Mouse (Mus musculus): Measurements from ENCODE around the gene Plk3. TPM values are rescaled to one million over a fixed set of nuclear protein-coding genes. Genes with fewer than 3 reads are reported as not detected.
A peak's percentile ranks its signal among the peaks of the same experiment; 100 is the strongest.

Gene Plk3
- polyA plus RNA-seq, 1 experiment from 2014 or later = 7.0 TPM

DNA sequence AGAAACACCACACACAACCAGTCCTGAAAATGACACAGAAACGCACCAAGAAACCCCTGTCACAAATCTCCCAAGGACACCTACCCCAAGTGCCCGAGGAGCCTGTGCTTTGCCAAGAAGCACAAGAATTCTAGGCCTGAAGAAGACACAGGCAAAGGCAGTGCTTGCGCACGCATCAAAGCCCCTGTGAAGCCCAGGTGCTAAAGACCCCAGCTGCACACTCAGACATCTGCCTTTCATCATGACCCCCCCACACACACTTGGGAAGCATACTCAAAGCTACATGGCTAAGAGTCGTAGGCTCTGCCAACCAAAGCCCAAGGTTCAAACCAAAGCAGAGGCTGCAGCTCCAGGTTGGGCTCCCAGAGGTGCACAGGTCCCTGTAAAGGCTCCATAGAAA lies 18.2 kb downstream of the Plk3 start:
- ATAC-seq = no peak

DNA sequence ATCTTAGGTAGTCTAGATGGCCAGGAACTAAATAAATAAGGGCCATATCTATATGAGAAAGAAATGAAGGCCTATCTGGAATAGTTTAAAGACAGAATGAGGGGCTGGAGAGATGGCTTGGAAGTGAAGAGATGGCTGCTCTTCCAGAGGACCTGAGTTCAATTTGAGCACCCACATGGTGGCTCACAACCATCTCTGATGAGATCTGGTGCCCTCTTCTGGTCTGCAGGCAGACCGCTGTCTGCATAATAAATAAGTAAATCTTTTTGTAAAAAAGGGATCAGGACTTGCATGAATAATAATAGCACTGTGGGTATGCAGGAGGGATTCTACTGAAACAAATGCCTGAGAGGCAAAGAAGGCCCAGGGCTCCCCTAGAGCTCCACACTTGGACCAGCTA lies 20.5 kb downstream of the Plk3 start:
- no peak for DNase-seq (ENCODE audit: low spot score)
- H3K4me3 ChIP-seq (ENCODE audit: low read depth, low read length) = no peak overlapping the region
- 69% methylated on average over 1 of the region's 1 CpGs for WGBS
- ATAC-seq = no peak
- H3K9me3 ChIP-seq (replicated peaks; ENCODE audit: control insufficient read depth, low read length) = no peaks in the 10 kb centered on the region
- peaks cover 15% of the 10 kb centered on the region; the same call in 1 of the 2 replicates for H3K36me3 ChIP-seq (ENCODE audit: control insufficient read depth, insufficient read depth, low read length)
- H3K27ac ChIP-seq (ENCODE audit: low read depth, low read length) = no peak overlapping the region
- H3K27me3 ChIP-seq (replicated peaks; ENCODE audit: control insufficient read depth, insufficient read depth, low read length) = no peaks in the 10 kb centered on the region
- no peaks in the 10 kb centered on the region for H3K4me1 ChIP-seq (ENCODE audit: control insufficient read depth, insufficient read depth, low read length)
- no peak overlapping the region for H3K4me2 ChIP-seq (ENCODE audit: low read length)
- H3K9ac ChIP-seq (ENCODE audit: low read length) = no peak overlapping the region

More for the DNA sequence above, 18.2 kb downstream of the Plk3 start:
- no peaks in the 10 kb centered on the region for H3K27me3 ChIP-seq (replicated peaks; ENCODE audit: control insufficient read depth, insufficient read depth, low read length)
- H3K4me3 ChIP-seq (ENCODE audit: low read depth, low read length) = no peak overlapping the region
- no peak overlapping the region for H3K27ac ChIP-seq (ENCODE audit: low read depth, low read length)
- peaks cover 6% of the 10 kb centered on the region for H3K4me1 ChIP-seq (ENCODE audit: control insufficient read depth, insufficient read depth, low read length)
- H3K36me3 ChIP-seq (ENCODE audit: control insufficient read depth, insufficient read depth, low read length) = peaks cover 10% of the 10 kb centered on the region; the same call in 1 of the 2 replicates
- H3K4me2 ChIP-seq (ENCODE audit: low read length) = no peak overlapping the region
- H3K9me3 ChIP-seq (replicated peaks; ENCODE audit: control insufficient read depth, low read length) = no peaks in the 10 kb centered on the region
- no peak overlapping the region for H3K9ac ChIP-seq (ENCODE audit: low read length)
- DNase-seq (ENCODE audit: low spot score) = no peak
- WGBS = 87% methylated on average over 5 of the region's 5 CpGs

DNA sequence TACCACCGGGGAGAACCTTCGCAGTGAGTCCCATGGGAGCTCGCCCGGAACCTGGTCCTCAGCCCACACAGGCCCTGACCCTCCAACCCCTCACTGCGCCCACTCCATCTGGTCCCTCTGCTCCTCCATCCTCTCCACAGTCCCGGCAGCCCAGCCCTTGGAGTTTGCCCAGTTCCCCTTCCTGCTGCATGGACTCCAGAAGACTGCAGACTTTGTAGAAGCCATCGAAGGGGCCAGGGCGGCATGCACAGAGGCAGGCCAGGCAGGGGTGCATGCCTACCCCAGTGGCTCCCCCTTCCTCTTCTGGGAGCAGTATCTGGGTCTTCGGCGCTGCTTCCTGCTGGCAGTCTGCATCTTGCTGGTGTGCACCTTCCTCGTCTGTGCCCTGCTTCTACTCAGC lies 22.8 kb downstream of the Plk3 start:
- no peak overlapping the region for H3K9ac ChIP-seq (ENCODE audit: low read length)
- no peak for ATAC-seq
- H3K4me1 ChIP-seq (ENCODE audit: control insufficient read depth, insufficient read depth, low read length) = no peaks in the 10 kb centered on the region
- no peaks in the 10 kb centered on the region for H3K9me3 ChIP-seq (replicated peaks; ENCODE audit: control insufficient read depth, low read length)
- 93% methylated on average over 9 of the region's 11 CpGs for WGBS
- no peak overlapping the region for H3K27ac ChIP-seq (ENCODE audit: low read depth, low read length)
- peaks cover 21% of the 10 kb centered on the region; the same call in 1 of the 2 replicates for H3K36me3 ChIP-seq (ENCODE audit: control insufficient read depth, insufficient read depth, low read length)
- no peak for DNase-seq (ENCODE audit: low spot score)
- H3K27me3 ChIP-seq (replicated peaks; ENCODE audit: control insufficient read depth, insufficient read depth, low read length) = no peaks in the 10 kb centered on the region
- H3K4me2 ChIP-seq (ENCODE audit: low read length) = no peak overlapping the region
- no peak overlapping the region for H3K4me3 ChIP-seq (ENCODE audit: low read depth, low read length)

- Histone ChIP-seq H3K4me2 (ENCODE audit: low read length) (no peak overlapping the region), H3K27ac (ENCODE audit: low read depth, low read length) (no peak overlapping the region), H3K4me3 (ENCODE audit: low read depth, low read length) (no peak overlapping the region), H3K9me3 (replicated peaks; ENCODE audit: control insufficient read depth, low read length) (no peaks in the 10 kb centered on the region), H3K36me3 (ENCODE audit: control insufficient read depth, insufficient read depth, low read length) (peaks cover 21% of the 10 kb centered on the region; the same call in 1 of the 2 replicates), H3K9ac (ENCODE audit: low read length) (no peak overlapping the region), H3K27me3 (replicated peaks; ENCODE audit: control insufficient read depth, insufficient read depth, low read length) (no peaks in the 10 kb centered on the region), H3K4me1 (ENCODE audit: control insufficient read depth, insufficient read depth, low read length) (no peaks in the 10 kb centered on the region)
- no peak for DNase-seq (ENCODE audit: low spot score)
- WGBS = 92% methylated on average over 13 of the region's 13 CpGs
- no peak for ATAC-seq
Observed at GRCm38 (mm10) chr4:117110249-117110648, 23.5 kb downstream of the Plk3 start.

GRCm38 (mm10) chr4:117109330-117109729 lies 24.4 kb downstream of the Plk3 start:
- Histone ChIP-seq H3K36me3 (ENCODE audit: control insufficient read depth, insufficient read depth, low read length) (peaks cover 17% of the 10 kb centered on the region; the same call in 1 of the 2 replicates), H3K4me2 (ENCODE audit: low read length) (no peak overlapping the region), H3K9me3 (replicated peaks; ENCODE audit: control insufficient read depth, low read length) (no peaks in the 10 kb centered on the region), H3K4me3 (ENCODE audit: low read depth, low read length) (no peak overlapping the region), H3K9ac (ENCODE audit: low read length) (no peak overlapping the region), H3K27ac (ENCODE audit: low read depth, low read length) (no peak overlapping the region), H3K4me1 (ENCODE audit: control insufficient read depth, insufficient read depth, low read length) (no peaks in the 10 kb centered on the region), H3K27me3 (replicated peaks; ENCODE audit: control insufficient read depth, insufficient read depth, low read length) (no peaks in the 10 kb centered on the region)
- DNase-seq (ENCODE audit: low spot score) = no peak
- 93% methylated on average over 25 of the region's 25 CpGs for WGBS
- ATAC-seq = no peak

- peaks cover 11% of the 10 kb centered on the region; the same call in 1 of the 2 replicates for H3K36me3 ChIP-seq (ENCODE audit: control insufficient read depth, insufficient read depth, low read length)
- ATAC-seq = no peak
- no peaks in the 10 kb centered on the region for H3K27me3 ChIP-seq (replicated peaks; ENCODE audit: control insufficient read depth, insufficient read depth, low read length)
- H3K4me3 ChIP-seq (ENCODE audit: low read depth, low read length) = no peak overlapping the region
- H3K9me3 ChIP-seq (replicated peaks; ENCODE audit: control insufficient read depth, low read length) = no peaks in the 10 kb centered on the region
- no peaks in the 10 kb centered on the region for H3K4me1 ChIP-seq (ENCODE audit: control insufficient read depth, insufficient read depth, low read length)
- no peak for DNase-seq (ENCODE audit: low spot score)
- no peak overlapping the region for H3K27ac ChIP-seq (ENCODE audit: low read depth, low read length)
- 90% methylated on average over 6 of the region's 6 CpGs for WGBS
- H3K4me2 ChIP-seq (ENCODE audit: low read length) = no peak overlapping the region
- H3K9ac ChIP-seq (ENCODE audit: low read length) = no peak overlapping the region
Observed at GRCm38 (mm10) chr4:117108524-117108849, 25.3 kb downstream of the Plk3 start.

DNA sequence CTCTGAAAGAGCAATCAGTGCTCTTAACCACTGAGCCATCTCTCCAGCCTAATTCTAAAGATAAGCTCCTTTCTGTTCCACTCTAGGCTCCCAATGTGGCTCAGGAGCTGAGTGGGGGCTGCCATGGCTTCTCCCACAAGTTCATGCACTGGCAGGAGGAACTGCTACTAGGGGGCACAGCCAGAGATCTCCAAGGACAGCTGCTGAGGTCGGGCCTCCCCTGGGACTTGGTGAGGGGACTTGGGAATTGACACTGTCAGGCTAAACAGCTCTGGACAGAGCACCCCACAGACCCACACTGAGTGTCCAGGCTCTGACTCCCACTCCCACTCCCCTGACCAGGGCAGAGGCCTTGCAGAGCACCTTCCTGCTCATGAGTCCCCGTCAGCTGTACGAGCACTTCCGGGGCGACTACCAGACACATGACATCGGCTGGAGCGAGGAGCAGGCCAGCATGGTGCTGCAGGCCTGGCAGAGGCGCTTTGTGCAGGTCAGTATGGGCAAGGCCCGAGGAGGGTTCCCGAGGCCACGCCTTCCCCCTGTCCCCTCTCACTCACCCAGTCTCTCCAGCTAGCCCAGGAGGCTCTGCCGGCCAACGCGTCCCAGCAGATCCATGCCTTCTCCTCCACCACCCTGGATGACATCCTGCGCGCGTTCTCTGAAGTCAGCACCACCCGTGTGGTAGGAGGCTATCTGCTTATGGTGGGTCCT lies 25.8 kb downstream of the Plk3 start:
- ATAC-seq (no peak), DNase-seq (ENCODE audit: low spot score) (no peak)
- Histone ChIP-seq H3K4me1 (ENCODE audit: control insufficient read depth, insufficient read depth, low read length) (no peaks in the 10 kb centered on the region), H3K4me2 (ENCODE audit: low read length) (no peak overlapping the region), H3K27ac (ENCODE audit: low read depth, low read length) (no peak overlapping the region), H3K9ac (ENCODE audit: low read length) (no peak overlapping the region), H3K4me3 (ENCODE audit: low read depth, low read length) (no peak overlapping the region), H3K27me3 (replicated peaks; ENCODE audit: control insufficient read depth, insufficient read depth, low read length) (no peaks in the 10 kb centered on the region), H3K9me3 (replicated peaks; ENCODE audit: control insufficient read depth, low read length) (no peaks in the 10 kb centered on the region), H3K36me3 (ENCODE audit: control insufficient read depth, insufficient read depth, low read length) (peaks cover 11% of the 10 kb centered on the region; the same call in 1 of the 2 replicates)
- WGBS = 92% methylated on average over 18 of the region's 18 CpGs

DNA sequence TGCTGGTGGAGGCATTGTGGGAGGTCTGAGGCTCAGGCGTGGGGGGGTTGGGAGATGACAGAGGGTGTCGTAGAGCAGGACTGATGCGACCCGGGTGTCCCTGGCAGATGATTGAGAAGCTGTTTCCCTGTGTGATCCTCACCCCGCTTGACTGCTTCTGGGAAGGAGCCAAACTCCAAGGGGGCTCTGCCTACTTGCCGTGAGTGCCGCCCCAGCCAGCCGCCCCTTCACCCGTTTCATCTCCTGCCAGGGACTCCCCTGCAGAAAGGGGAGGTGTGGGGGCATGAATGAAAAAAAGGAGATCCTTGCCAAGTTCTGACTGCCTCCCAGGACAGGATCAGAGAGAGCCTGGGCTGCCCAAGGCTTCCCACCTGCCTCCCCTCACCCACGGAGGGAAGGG lies 28.6 kb downstream of the Plk3 start:
- Histone ChIP-seq H3K9ac (ENCODE audit: low read length) (no peak overlapping the region), H3K36me3 (ENCODE audit: control insufficient read depth, insufficient read depth, low read length) (peaks cover 11% of the 10 kb centered on the region; the same call in 1 of the 2 replicates), H3K4me2 (ENCODE audit: low read length) (no peak overlapping the region), H3K9me3 (replicated peaks; ENCODE audit: control insufficient read depth, low read length) (no peaks in the 10 kb centered on the region), H3K4me1 (ENCODE audit: control insufficient read depth, insufficient read depth, low read length) (no peaks in the 10 kb centered on the region), H3K27ac (ENCODE audit: low read depth, low read length) (no peak overlapping the region), H3K4me3 (ENCODE audit: low read depth, low read length) (no peak overlapping the region), H3K27me3 (replicated peaks; ENCODE audit: control insufficient read depth, insufficient read depth, low read length) (no peaks in the 10 kb centered on the region)
- 39% methylated on average over 10 of the region's 10 CpGs for whole genome bisulfite sequencing
- ATAC-seq = no peak
- peak; percentile 19 for DNase-seq (ENCODE audit: low spot score)

DNA sequence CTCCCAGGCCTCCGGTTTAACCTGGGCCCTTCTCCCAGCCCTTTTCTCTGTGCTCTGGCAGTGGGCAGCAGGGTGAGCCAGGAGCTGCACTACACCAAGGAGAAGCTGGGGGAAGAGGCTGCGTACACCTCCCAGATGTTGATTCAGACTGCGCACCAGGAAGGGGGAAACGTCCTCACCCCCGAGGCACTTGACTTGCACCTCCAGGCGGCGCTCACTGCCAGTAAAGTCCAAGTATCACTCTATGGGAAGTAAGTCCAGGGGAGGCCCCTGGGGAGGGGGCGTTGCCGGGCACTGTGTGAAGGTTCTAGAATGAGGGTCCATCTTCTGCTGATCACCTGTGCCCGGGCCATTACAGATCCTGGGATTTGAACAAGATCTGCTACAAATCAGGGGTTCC lies 29.1 kb downstream of the Plk3 start:
- no peaks in the 10 kb centered on the region for H3K27me3 ChIP-seq (replicated peaks; ENCODE audit: control insufficient read depth, insufficient read depth, low read length)
- H3K9ac ChIP-seq (ENCODE audit: low read length) = no peak overlapping the region
- H3K4me1 ChIP-seq (ENCODE audit: control insufficient read depth, insufficient read depth, low read length) = no peaks in the 10 kb centered on the region
- no peak overlapping the region for H3K4me3 ChIP-seq (ENCODE audit: low read depth, low read length)
- H3K4me2 ChIP-seq (ENCODE audit: low read length) = no peak overlapping the region
- no peak for ATAC-seq
- no peak overlapping the region for H3K27ac ChIP-seq (ENCODE audit: low read depth, low read length)
- DNase-seq (ENCODE audit: low spot score) = no peak
- peaks cover 9% of the 10 kb centered on the region; the same call in 1 of the 2 replicates for H3K36me3 ChIP-seq (ENCODE audit: control insufficient read depth, insufficient read depth, low read length)
- whole genome bisulfite sequencing = 82% methylated on average over 10 of the region's 10 CpGs
- no peaks in the 10 kb centered on the region for H3K9me3 ChIP-seq (replicated peaks; ENCODE audit: control insufficient read depth, low read length)
